Mouse (Mus musculus): ENCODE measurements at regions not wholly inside any gene's neighbourhood (a gene's known extent, or its start where the extent isn't known, plus 50 kb on each side); places are given as distances from the start of the nearest gene placed in this dataset.

- TF ChIP-seq EP300 (IDR thresholded peaks at IDR 0.05; ENCODE audit: insufficient read depth, low read depth, low read length) (no peak), CTCF (IDR thresholded peaks at IDR 0.05) (no peak)
These were observed 289.7 kb downstream of the Zfp706 start for GRCm38 (mm10) chr15:36717835-36718234.

All from heart, adult 2 months (tissue).